Mouse (Mus musculus) hindlimb bud, embryonic 11.5 days (tissue): ENCODE measurements around the gene Phf14.
A peak's percentile ranks its signal among the peaks of the same experiment; 100 is the strongest.
"Not testable (repeated sequence)": the region's sequence is repeated elsewhere in the genome, so short reads cannot be mapped to it uniquely, and the experiment has no call there.

Experiments
- DNase-seq: peaks from one replicate; pipeline ENCODE4 v3.0.0-alpha.2; 2012; ENCODE audit warnings: low read depth, low spot score; ENCODE audit errors: extremely low spot score

Phf14 gene

GRCm38 (mm10) chr6:11907269-11908032 is at the start of gene Phf14, which contains the start of gene Ndufa4:
Phf14 (plus strand) TSS chr6:11907809.
Ndufa4 (minus strand) TSS chr6:11907497.
- DNase-seq = peak; percentile 96

- not testable (repeated sequence) for DNase-seq
Observed at GRCm38 (mm10) chr6:11875364-11875763, 32.2 kb upstream of the Phf14 start.

GRCm38 (mm10) chr6:11900809-11901310 is 6.7 kb upstream of the Phf14 start:
- DNase-seq = no peak

GRCm38 (mm10) chr6:11906890-11907268 is 730 bp upstream of the Phf14 start:
- DNase-seq = no peak

- no peak for DNase-seq
Observed at GRCm38 (mm10) chr6:11908170-11908569, 561 bp downstream of the Phf14 start.

GRCm38 (mm10) chr6:11925496-11926041 is 18.0 kb downstream of the Phf14 start:
- peak; percentile 67 for DNase-seq

- no peak for DNase-seq
Observed at GRCm38 (mm10) chr6:11926082-11926595, 18.5 kb downstream of the Phf14 start.

GRCm38 (mm10) chr6:11927485-11927884 is 19.9 kb downstream of the Phf14 start:
- DNase-seq = no peak

- DNase-seq = no peak
Observed at GRCm38 (mm10) chr6:11933403-11933802, 25.8 kb downstream of the Phf14 start.

GRCm38 (mm10) chr6:11940895-11941294 is 33.3 kb downstream of the Phf14 start:
- DNase-seq = no peak

- DNase-seq = no peak
Observed at GRCm38 (mm10) chr6:11942089-11942488, 34.5 kb downstream of the Phf14 start.

GRCm38 (mm10) chr6:11948100-11948499 is 40.5 kb downstream of the Phf14 start:
- DNase-seq = no peak

GRCm38 (mm10) chr6:11960172-11960571 is 52.6 kb downstream of the Phf14 start:
- DNase-seq = no peak

- DNase-seq = no peak
Observed at GRCm38 (mm10) chr6:11993782-11994181, 86.2 kb downstream of the Phf14 start.

- no peak for DNase-seq
Observed at GRCm38 (mm10) chr6:11998576-11998975, 91.0 kb downstream of the Phf14 start.

- no peak for DNase-seq
Observed at GRCm38 (mm10) chr6:11999506-11999905, 91.9 kb downstream of the Phf14 start.

GRCm38 (mm10) chr6:12005455-12005854 is 97.8 kb downstream of the Phf14 start:
- no peak for DNase-seq

- DNase-seq = no peak
Observed at GRCm38 (mm10) chr6:12006001-12006400, 98.4 kb downstream of the Phf14 start.

GRCm38 (mm10) chr6:12012103-12012502 is 104.5 kb downstream of the Phf14 start:
- DNase-seq = no peak

- no peak for DNase-seq
Observed at GRCm38 (mm10) chr6:12014035-12014434, 106.4 kb downstream of the Phf14 start.

GRCm38 (mm10) chr6:12014733-12015132 is 107.1 kb downstream of the Phf14 start:
- no peak for DNase-seq

GRCm38 (mm10) chr6:12019736-12020135 is 112.1 kb downstream of the Phf14 start:
- no peak for DNase-seq
